Mouse (Mus musculus): ENCODE results near the gene Snrnp70.
A peak's percentile ranks its signal among the peaks of the same experiment; 100 is the strongest.

DNA sequence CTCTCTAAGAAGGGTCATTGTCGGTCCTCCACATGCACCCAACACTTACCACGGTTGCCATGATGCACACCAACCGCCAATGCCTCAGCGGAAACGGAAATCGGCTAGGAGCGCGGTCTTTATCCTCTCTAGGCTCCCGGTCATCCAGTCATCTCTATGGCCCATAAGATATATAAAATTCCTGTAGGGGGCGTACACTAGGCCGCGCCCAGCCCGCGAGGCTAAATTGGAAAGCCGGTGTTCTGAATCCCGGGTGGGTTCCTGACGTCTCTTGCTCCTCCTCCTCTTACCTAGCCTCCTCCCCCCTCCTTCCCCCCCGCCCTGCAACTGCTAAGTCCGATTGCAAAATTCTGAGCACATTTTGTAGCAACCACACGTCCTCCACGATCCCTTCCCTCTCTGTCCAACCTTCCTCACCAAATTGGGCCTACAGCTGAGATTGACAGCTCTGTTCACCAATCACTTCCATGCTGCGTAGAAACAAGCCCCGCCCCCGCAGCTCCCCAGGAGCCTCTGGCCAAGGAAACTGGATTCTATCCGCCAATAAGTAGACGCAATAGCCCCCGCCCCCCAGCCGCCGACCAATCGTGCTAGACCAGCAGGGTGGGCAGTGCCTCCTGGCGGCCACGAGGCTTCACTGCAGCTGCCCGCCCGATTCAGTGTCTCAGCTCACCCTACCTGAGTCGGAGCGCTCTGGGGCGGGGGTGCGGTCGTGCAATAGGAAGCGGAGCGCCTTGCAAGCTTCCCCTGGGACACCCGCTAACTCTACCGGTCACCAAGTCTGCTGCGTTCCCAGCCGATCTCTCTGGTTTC, 38.9 kb upstream of the Snrnp70 start, which contains the start of gene Gys1:
- peak; percentile 61; the same call in 1 of the 2 replicates for TF ChIP-seq POLR2A (IDR thresholded peaks at IDR 0.05; ENCODE audit: extremely low read depth, insufficient read depth, low read length)
- peak; percentile 94 for TF ChIP-seq CTCF (IDR thresholded peaks at IDR 0.05; ENCODE audit: low read depth, low read length)
